Mouse (Mus musculus) forebrain, embryonic 13.5 days (tissue): ENCODE measurements at regions not wholly inside any gene's neighbourhood (a gene's known extent, or its start where the extent isn't known, plus 50 kb on each side); places are given as distances from the start of the nearest gene placed in this dataset.

Source experiments
- ATAC-seq: fragments of 200-750 bp; cut with Nextera tagmentation; 2 replicates; pipeline ENCODE4 v1.8.0; 2017
- H3K27ac ChIP-seq: fragments of 300-500 bp; sonication (generic); 2 replicates; pipeline ENCODE4 v1.5.1; 2015; ENCODE audit warnings: inconsistent platforms, mild to moderate bottlenecking, moderate library complexity
- H3K27me3 ChIP-seq: fragments of 300-500 bp; sonication (generic); 2 replicates; pipeline ENCODE4 v1.6.1; 2015; ENCODE audit warnings: mild to moderate bottlenecking, inconsistent platforms
- H3K36me3 ChIP-seq: fragments of 300-500 bp; sonication (generic); 2 replicates; pipeline ENCODE4 v1.6.1; 2015; ENCODE audit warnings: mild to moderate bottlenecking, inconsistent platforms; ENCODE audit not compliant: poor library complexity, severe bottlenecking
- H3K4me1 ChIP-seq: fragments of 300-500 bp; sonication (generic); 2 replicates; pipeline ENCODE4 v1.6.1; 2015; ENCODE audit warnings: inconsistent platforms
- H3K4me2 ChIP-seq: fragments of 300-500 bp; sonication (generic); 2 replicates; pipeline ENCODE4 v1.6.1; 2015; ENCODE audit warnings: inconsistent platforms, mild to moderate bottlenecking, moderate library complexity
- H3K4me3 ChIP-seq: fragments of 300-500 bp; sonication (generic); 2 replicates; pipeline ENCODE4 v1.5.1; 2015; ENCODE audit warnings: mild to moderate bottlenecking, inconsistent platforms
- H3K9ac ChIP-seq: fragments of 300-500 bp; sonication (generic); 2 replicates; pipeline ENCODE4 v1.6.1; 2015; ENCODE audit warnings: mild to moderate bottlenecking, inconsistent platforms
- H3K9me3 ChIP-seq: fragments of 300-500 bp; sonication (generic); replicated peaks from 2 replicates; pipeline ENCODE4 v1.6.1; 2016; ENCODE audit warnings: inconsistent platforms
- WGBS: fragments of 180-500 bp; shearing (Covaris S2); methylation state at CpG from one replicate; pipeline ENCODE4 v1.1.7; 2015; 5-methylcytosine and 5-hydroxymethylcytosine counted together

GRCm38 (mm10) chr17:68096982-68097381, 93.1 kb upstream of the Arhgap28 start:
- Histone ChIP-seq H3K4me3 (no peak overlapping the region), H3K27ac (no peak overlapping the region), H3K9ac (no peak overlapping the region), H3K9me3 (no peaks in the 10 kb centered on the region), H3K4me2 (no peak overlapping the region), H3K27me3 (no peaks in the 10 kb centered on the region), H3K4me1 (no peaks in the 10 kb centered on the region), H3K36me3 (no peaks in the 10 kb centered on the region)
- WGBS = 50% methylated on average over 2 of the region's 2 CpGs
- ATAC-seq = no peak

GRCm38 (mm10) chr17:68097436-68097835, 93.5 kb upstream of the Arhgap28 start:
- no peaks in the 10 kb centered on the region for H3K9me3 ChIP-seq
- no peak overlapping the region for H3K27ac ChIP-seq
- no peaks in the 10 kb centered on the region for H3K4me1 ChIP-seq
- ATAC-seq = no peak
- H3K36me3 ChIP-seq = no peaks in the 10 kb centered on the region
- 83% methylated on average over 6 of the region's 6 CpGs for WGBS
- H3K4me3 ChIP-seq = no peak overlapping the region
- H3K9ac ChIP-seq = no peak overlapping the region
- no peaks in the 10 kb centered on the region for H3K27me3 ChIP-seq
- no peak overlapping the region for H3K4me2 ChIP-seq

GRCm38 (mm10) chr17:68100093-68100492, 96.2 kb upstream of the Arhgap28 start:
- no peak overlapping the region for H3K4me2 ChIP-seq
- H3K9me3 ChIP-seq = no peaks in the 10 kb centered on the region
- WGBS = 82% methylated on average over 2 of the region's 2 CpGs
- H3K27ac ChIP-seq = no peak overlapping the region
- no peaks in the 10 kb centered on the region for H3K36me3 ChIP-seq
- H3K4me1 ChIP-seq = no peaks in the 10 kb centered on the region
- ATAC-seq = no peak
- no peaks in the 10 kb centered on the region for H3K27me3 ChIP-seq
- no peak overlapping the region for H3K4me3 ChIP-seq
- no peak overlapping the region for H3K9ac ChIP-seq

GRCm38 (mm10) chr17:68103346-68103745, 99.4 kb upstream of the Arhgap28 start:
- WGBS = 86% methylated on average over 6 of the region's 6 CpGs
- ATAC-seq = no peak
- Histone ChIP-seq H3K9me3 (no peaks in the 10 kb centered on the region), H3K27ac (no peak overlapping the region), H3K36me3 (no peaks in the 10 kb centered on the region), H3K4me1 (no peaks in the 10 kb centered on the region), H3K9ac (no peak overlapping the region), H3K27me3 (no peaks in the 10 kb centered on the region), H3K4me2 (no peak overlapping the region), H3K4me3 (no peak overlapping the region)

- H3K36me3 ChIP-seq = no peaks in the 10 kb centered on the region
- H3K9me3 ChIP-seq = no peaks in the 10 kb centered on the region
- WGBS = 86% methylated on average over 8 of the region's 8 CpGs
These were observed 102.4 kb upstream of the Arhgap28 start for GRCm38 (mm10) chr17:68106366-68106765.

DNA sequence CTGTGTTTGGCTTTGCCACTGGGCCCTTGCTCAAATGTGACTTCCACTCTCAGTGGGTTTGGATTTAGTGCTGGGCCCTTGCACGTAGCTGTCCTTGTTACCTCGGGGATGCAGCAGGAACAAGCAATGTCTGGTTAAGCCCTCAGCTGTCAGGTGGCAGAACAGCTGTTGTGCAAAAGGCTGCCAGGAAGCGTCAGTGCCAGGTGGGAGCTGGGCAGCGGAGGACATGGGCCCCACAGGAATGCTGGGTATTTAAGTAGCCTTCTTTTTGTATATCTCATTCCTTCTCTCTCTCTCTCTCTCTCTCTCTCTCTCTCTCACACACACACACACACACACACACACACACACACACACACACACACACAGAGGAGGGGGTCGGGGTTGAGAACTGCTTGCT, 104.0 kb upstream of the Arhgap28 start:
- Histone ChIP-seq H3K4me1 (no peaks in the 10 kb centered on the region), H3K36me3 (no peaks in the 10 kb centered on the region), H3K4me2 (no peak overlapping the region), H3K9me3 (no peaks in the 10 kb centered on the region), H3K9ac (no peak overlapping the region), H3K4me3 (no peak overlapping the region), H3K27me3 (no peaks in the 10 kb centered on the region), H3K27ac (no peak overlapping the region)
- ATAC-seq = no peak
- WGBS = 77% methylated on average over 5 of the region's 5 CpGs

More at GRCm38 (mm10) chr17:68106366-68106765, 102.4 kb upstream of the Arhgap28 start:
- Histone ChIP-seq H3K4me1 (no peaks in the 10 kb centered on the region), H3K27me3 (no peaks in the 10 kb centered on the region), H3K9ac (no peak overlapping the region), H3K4me3 (no peak overlapping the region), H3K27ac (no peak overlapping the region), H3K4me2 (no peak overlapping the region)
- no peak for ATAC-seq

GRCm38 (mm10) chr17:68111834-68112473, 108.0 kb upstream of the Arhgap28 start:
- H3K4me1 ChIP-seq = no peaks in the 10 kb centered on the region

DNA sequence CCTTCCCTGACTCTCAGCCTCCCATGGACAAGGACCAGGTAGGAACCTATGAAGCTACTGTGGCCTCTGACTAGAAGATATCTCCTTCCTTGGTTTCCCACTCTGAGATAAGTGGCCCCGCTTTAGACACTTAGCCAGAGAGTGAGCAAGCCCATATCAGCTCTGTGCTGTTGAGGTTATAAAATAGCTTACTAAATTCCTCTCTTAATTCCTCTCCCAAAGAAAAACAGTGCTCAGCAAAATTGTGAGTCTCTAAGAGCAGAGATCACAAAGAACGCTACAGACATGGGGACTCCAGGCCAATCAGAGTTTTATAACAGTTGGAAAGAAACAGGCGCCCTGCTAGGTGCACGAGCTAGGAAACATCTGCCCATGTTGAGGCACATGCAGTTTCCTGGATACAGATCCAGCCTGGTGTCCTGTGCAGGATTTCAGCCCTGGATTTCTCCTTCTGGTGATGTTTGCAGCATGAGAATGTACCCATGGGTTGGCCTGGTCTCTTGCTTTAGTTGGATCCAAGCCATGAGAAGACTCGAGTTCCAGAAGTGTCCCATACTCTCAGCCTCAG, 108.9 kb upstream of the Arhgap28 start:
- no peak for ATAC-seq
- no peak overlapping the region for H3K9ac ChIP-seq
- WGBS = 88% methylated on average over 5 of the region's 5 CpGs
- no peaks in the 10 kb centered on the region for H3K4me1 ChIP-seq
- no peaks in the 10 kb centered on the region for H3K27me3 ChIP-seq
- no peak overlapping the region for H3K27ac ChIP-seq
- H3K36me3 ChIP-seq = no peaks in the 10 kb centered on the region
- H3K4me2 ChIP-seq = no peak overlapping the region
- H3K9me3 ChIP-seq = no peaks in the 10 kb centered on the region
- H3K4me3 ChIP-seq = no peak overlapping the region

More at GRCm38 (mm10) chr17:68111834-68112473, 108.0 kb upstream of the Arhgap28 start:
- Histone ChIP-seq H3K27ac (no peak overlapping the region), H3K4me3 (no peak overlapping the region), H3K27me3 (no peaks in the 10 kb centered on the region), H3K9me3 (no peaks in the 10 kb centered on the region), H3K9ac (no peak overlapping the region), H3K4me2 (no peak overlapping the region), H3K36me3 (no peaks in the 10 kb centered on the region)
- no peak for ATAC-seq
- 75% methylated on average over 4 of the region's 4 CpGs for WGBS

DNA sequence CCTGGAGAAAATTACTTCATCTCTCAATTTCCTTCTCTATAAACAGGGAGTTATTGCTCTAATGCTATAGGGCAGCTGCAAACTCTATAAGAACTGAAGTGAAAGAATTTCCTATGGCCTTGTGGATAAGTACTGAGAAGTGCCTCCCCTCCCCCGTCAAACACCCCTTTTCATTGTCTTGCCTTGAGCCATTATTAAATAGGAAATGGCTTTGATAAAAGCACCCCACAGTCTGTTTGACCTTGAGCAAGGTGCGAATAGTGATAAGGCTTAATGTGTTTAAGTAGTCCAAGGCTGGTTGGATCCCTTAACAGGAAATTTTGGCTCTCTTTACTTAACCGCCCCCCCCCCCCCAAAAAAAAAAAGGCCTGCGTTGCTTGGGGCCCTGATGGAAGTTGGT, 111.7 kb upstream of the Arhgap28 start:
- no peak overlapping the region for H3K4me2 ChIP-seq
- 79% methylated on average over 4 of the region's 4 CpGs for WGBS
- no peak overlapping the region for H3K4me3 ChIP-seq
- H3K36me3 ChIP-seq = no peaks in the 10 kb centered on the region
- no peak overlapping the region for H3K27ac ChIP-seq
- no peak overlapping the region for H3K9ac ChIP-seq
- H3K9me3 ChIP-seq = no peaks in the 10 kb centered on the region
- no peak for ATAC-seq
- H3K4me1 ChIP-seq = no peaks in the 10 kb centered on the region
- no peaks in the 10 kb centered on the region for H3K27me3 ChIP-seq

- no peak overlapping the region for H3K27ac ChIP-seq
- no peaks in the 10 kb centered on the region for H3K36me3 ChIP-seq
- H3K9ac ChIP-seq = no peak overlapping the region
- no peak overlapping the region for H3K4me3 ChIP-seq
- no peaks in the 10 kb centered on the region for H3K9me3 ChIP-seq
- H3K4me1 ChIP-seq = no peaks in the 10 kb centered on the region
- no peaks in the 10 kb centered on the region for H3K27me3 ChIP-seq
- no peak for ATAC-seq
- WGBS = 65% methylated on average over 3 of the region's 3 CpGs
- H3K4me2 ChIP-seq = no peak overlapping the region
These were observed 115.3 kb upstream of the Arhgap28 start for GRCm38 (mm10) chr17:68119055-68119698.

GRCm38 (mm10) chr17:68120230-68120629, 116.3 kb upstream of the Arhgap28 start:
- Histone ChIP-seq H3K27ac (no peak overlapping the region), H3K9ac (no peak overlapping the region), H3K36me3 (no peaks in the 10 kb centered on the region), H3K4me1 (no peaks in the 10 kb centered on the region), H3K4me2 (no peak overlapping the region), H3K9me3 (no peaks in the 10 kb centered on the region), H3K27me3 (no peaks in the 10 kb centered on the region), H3K4me3 (no peak overlapping the region)
- ATAC-seq = no peak
- 93% methylated on average over 5 of the region's 5 CpGs for WGBS

GRCm38 (mm10) chr17:68120744-68121143, 116.8 kb upstream of the Arhgap28 start:
- no peak overlapping the region for H3K4me3 ChIP-seq
- 93% methylated on average over 6 of the region's 6 CpGs for WGBS

More at GRCm38 (mm10) chr17:68120744-68121143, 116.8 kb upstream of the Arhgap28 start:
- ATAC-seq = no peak
- H3K9ac ChIP-seq = no peak overlapping the region
- H3K27ac ChIP-seq = no peak overlapping the region
- H3K4me2 ChIP-seq = no peak overlapping the region
- H3K36me3 ChIP-seq = no peaks in the 10 kb centered on the region
- H3K4me1 ChIP-seq = no peaks in the 10 kb centered on the region
- H3K9me3 ChIP-seq = no peaks in the 10 kb centered on the region
- no peaks in the 10 kb centered on the region for H3K27me3 ChIP-seq
